20 mouse cellular contexts compared by ENCODE assay signal in genomic region chr9:108810516-108810915, GRCm38 (mm10).
"Had no signal": no experiment of that assay in that cellular context is flagged by ENCODE, and none has a peak within 500 bp of the region (broad histone marks: within the 10 kb centered on the region; RNA-seq: fewer than 3 reads in every experiment).

No protein-coding gene starts in this region.

- H3K27me3 ChIP-seq: kidney, embryonic 15.5 days; limb, embryonic 12.5 days; liver, embryonic 12.5 days; liver, embryonic 15.5 days; lung, embryonic 15.5 days; midbrain, embryonic 13.5 days had no signal

- H3K9ac ChIP-seq: kidney, embryonic 15.5 days; liver, embryonic 12.5 days; liver, embryonic 15.5 days; lung, embryonic 15.5 days; midbrain, embryonic 13.5 days had no signal

- H3K4me2 ChIP-seq: kidney, embryonic 15.5 days; liver, embryonic 12.5 days; lung, embryonic 15.5 days; midbrain, embryonic 13.5 days had no signal

- DNase-seq: kidney, adult 18-20 months; kidney, postnatal 10 days; layer of hippocampus, postnatal 36 days; liver; lung, adult 18-20 months; lung, postnatal 10 days; lung, postnatal 36 days; thymus, adult 18-20 months; thymus, postnatal 36 days had no signal

- H3K4me3 ChIP-seq: kidney, embryonic 15.5 days; left cerebral cortex, adult 2 months; limb, embryonic 12.5 days; liver, embryonic 12.5 days; liver, embryonic 15.5 days; lung, embryonic 15.5 days; megakaryocyte, embryonic 14.5 days; midbrain, embryonic 10.5 days; midbrain, embryonic 13.5 days; myocyte had no signal

- H3K9me3 ChIP-seq: kidney, embryonic 15.5 days; limb, embryonic 12.5 days; liver, embryonic 12.5 days; liver, embryonic 15.5 days; lung, embryonic 15.5 days; megakaryocyte, embryonic 14.5 days; midbrain, embryonic 10.5 days; midbrain, embryonic 13.5 days had no signal

- H3K27ac ChIP-seq: kidney, embryonic 15.5 days; left cerebral cortex, adult 2 months; limb, embryonic 12.5 days; liver, embryonic 12.5 days; liver, embryonic 15.5 days; lung, embryonic 15.5 days; midbrain, embryonic 10.5 days; midbrain, embryonic 13.5 days had no signal

- ATAC-seq: liver, embryonic 12.5 days; midbrain, embryonic 13.5 days; midbrain, embryonic 16.5 days had no signal
